Mouse (Mus musculus) megakaryocyte, embryonic 14.5 days (primary cell): ENCODE data around the gene Polm.

Experiments used
- FLI1 ChIP-seq: IDR thresholded peaks from 2 replicates; pipeline ENCODE4 v1.6.1; 2012; ENCODE audit warnings: low read length, inconsistent platforms, mixed read lengths
- GATA1 ChIP-seq: IDR thresholded peaks from 3 replicates; pipeline ENCODE4 v1.6.1; 2012; ENCODE audit warnings: mixed read lengths, low read length, inconsistent platforms, borderline replicate concordance

GRCm38 (mm10) chr11:5780035-5780499 lies 57.7 kb downstream of the Polm start:
- no peak for TF ChIP-seq GATA1
- no peak for TF ChIP-seq FLI1
